Mouse (Mus musculus) midbrain, embryonic 16.5 days (tissue): Measurements from ENCODE around the gene Gm45140. TPM values are rescaled to one million over a fixed set of nuclear protein-coding genes. Genes with fewer than 3 reads are reported as not detected.

Experiments used
- polyA plus RNA-seq: library from polyadenylated mRNA; unstranded; fragments of >200 nt; fragmentation: Nextera tagmentation; extraction: Ambion mirVana; gene quantifications from 2 replicates; pipeline ENCODE4 v1.2.1, GENCODE M21; 2015

The Gm45140 gene
- polyA plus RNA-seq, 1 experiment from 2014 or later: 4.0 TPM

Other genes with a start within 250 kb of the Gm45140 start
- 1.6 and 2.8 TPM in 2 replicates for gene Prokr1, start 245.1 kb downstream of the Gm45140 start, polyA plus RNA-seq
- 7.1 and 7.7 TPM in 2 replicates for gene Aplf, start 163.6 kb downstream of the Gm45140 start, polyA plus RNA-seq
- gene Efcc1, start 104.9 kb downstream of the Gm45140 start, polyA plus RNA-seq: 4.6 and 5.5 TPM in 2 replicates
- gene Gp9, start 57.7 kb downstream of the Gm45140 start, polyA plus RNA-seq: 0.50 and 0.66 TPM in 2 replicates
- gene Rab43, start 23.6 kb downstream of the Gm45140 start, polyA plus RNA-seq: 9.7 and 11.0 TPM in 2 replicates
- 26.2 and 27.5 TPM in 2 replicates for gene Isy1, start 3.0 kb upstream of the Gm45140 start, polyA plus RNA-seq
- 484 and 498 TPM in 2 replicates for gene Cnbp, start 15.3 kb upstream of the Gm45140 start, polyA plus RNA-seq
- 198 and 203 TPM in 2 replicates for gene Copg1, start 52.0 kb upstream of the Gm45140 start, polyA plus RNA-seq
- 42.1 and 44.5 TPM in 2 replicates for gene Hmces, start 78.1 kb upstream of the Gm45140 start, polyA plus RNA-seq
- gene H1fx, start 145.8 kb upstream of the Gm45140 start, polyA plus RNA-seq: 13.5 and 14.4 TPM in 2 replicates
- 357 and 370 TPM in 2 replicates for gene Rab7, start 209.5 kb upstream of the Gm45140 start, polyA plus RNA-seq
- 321 and 328 TPM in 2 replicates for gene Rpn1, start 248.7 kb upstream of the Gm45140 start, polyA plus RNA-seq